Mouse (Mus musculus): ENCODE measurements around the gene Bbs2.

The Bbs2 gene

GRCm38 (mm10) chr8:94098996-94099395 lies 268 bp upstream of the Bbs2 start:
- DNase-seq (ENCODE audit: low spot score in 2 of 2): no peak

GRCm38 (mm10) chr8:94094281-94094680 lies 4.4 kb downstream of the Bbs2 start:
- no peak for DNase-seq (ENCODE audit: low spot score in 2 of 2)

- DNase-seq (ENCODE audit: low spot score in 2 of 2): no peak
Observed at GRCm38 (mm10) chr8:94092848-94093247, 5.9 kb downstream of the Bbs2 start.

GRCm38 (mm10) chr8:94089715-94090114 lies 9.0 kb downstream of the Bbs2 start:
- DNase-seq (ENCODE audit: low spot score in 2 of 2): no peak

GRCm38 (mm10) chr8:94087964-94088363 lies 10.8 kb downstream of the Bbs2 start:
- DNase-seq (ENCODE audit: low spot score in 2 of 2): no peak

GRCm38 (mm10) chr8:94076461-94077192 lies 22.1 kb downstream of the Bbs2 start:
- no peak for DNase-seq (ENCODE audit: low spot score in 2 of 2)

GRCm38 (mm10) chr8:94068793-94069192 lies 29.9 kb downstream of the Bbs2 start:
- DNase-seq (ENCODE audit: low spot score in 2 of 2): no peak

- no peak for DNase-seq (ENCODE audit: low spot score in 2 of 2)
Observed at GRCm38 (mm10) chr8:94066121-94066863, 32.4 kb downstream of the Bbs2 start.

GRCm38 (mm10) chr8:94057157-94057854 lies 41.4 kb downstream of the Bbs2 start:
- DNase-seq (ENCODE audit: low spot score in 2 of 2): peak in 1 of 2 experiments; percentile 38

GRCm38 (mm10) chr8:94052696-94053095 lies 46.0 kb downstream of the Bbs2 start:
- DNase-seq (ENCODE audit: low spot score in 2 of 2): no peak

GRCm38 (mm10) chr8:94047845-94048244 lies 50.9 kb downstream of the Bbs2 start:
- DNase-seq (ENCODE audit: low spot score in 2 of 2): no peak

- DNase-seq (ENCODE audit: low spot score in 2 of 2): no peak
Observed at GRCm38 (mm10) chr8:94037806-94038205, 60.9 kb downstream of the Bbs2 start.

GRCm38 (mm10) chr8:94036944-94037524 lies 61.7 kb downstream of the Bbs2 start, which contains the start of the genes Nudt21 and Ogfod1:
Gene Nudt21 (minus strand): TSS chr8:94037031.
Gene Ogfod1 (plus strand): TSS chr8:94037198.
- peak; percentile 84 to 89 for DNase-seq (ENCODE audit: low spot score in 2 of 2)

- peak; percentile 38 to 56 for DNase-seq (ENCODE audit: low spot score in 2 of 2)
Observed at GRCm38 (mm10) chr8:94036541-94036940, 62.2 kb downstream of the Bbs2 start.

- no peak for DNase-seq (ENCODE audit: low spot score in 2 of 2)
Observed at GRCm38 (mm10) chr8:94035200-94035599, 63.5 kb downstream of the Bbs2 start.

GRCm38 (mm10) chr8:94033601-94034000 lies 65.1 kb downstream of the Bbs2 start:
- no peak for DNase-seq (ENCODE audit: low spot score in 2 of 2)

- DNase-seq (ENCODE audit: low spot score in 2 of 2): no peak
Observed at GRCm38 (mm10) chr8:94029701-94030100, 69.0 kb downstream of the Bbs2 start.

GRCm38 (mm10) chr8:94023916-94024315 lies 74.8 kb downstream of the Bbs2 start:
- no peak for DNase-seq (ENCODE audit: low spot score in 2 of 2)
